Mouse (Mus musculus) lung, postnatal 4 days (tissue): ENCODE measurements around the gene Pdgfb.

ENCODE experiments used
- DNase-seq, 2 experiments: peaks; one replicate each; pipeline ENCODE4 v3.0.0; 2021

Gene Pdgfb

DNA sequence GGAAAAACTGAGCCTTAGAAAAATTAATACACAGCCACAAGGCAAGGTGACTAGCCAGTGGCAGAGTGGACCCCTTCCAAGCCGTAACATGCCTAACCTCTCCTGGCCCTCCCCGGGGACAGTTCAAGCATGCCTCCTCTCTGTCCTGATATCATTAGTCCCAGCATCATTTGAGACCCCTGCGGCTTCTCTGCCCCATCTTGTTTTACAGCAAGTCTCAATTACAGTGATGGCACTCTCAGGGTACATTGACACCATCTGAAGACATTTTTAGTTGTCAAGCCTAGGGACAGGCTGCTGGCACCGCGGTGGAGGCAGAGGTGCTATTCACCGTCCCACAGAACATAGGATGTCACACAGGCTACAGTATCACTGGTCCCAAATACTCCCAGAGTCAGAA, 6.3 kb downstream of the Pdgfb start:
- DNase-seq, result no peak

GRCm38 (mm10) chr15:80006156-80006555, 8.6 kb downstream of the Pdgfb start:
- DNase-seq, result peak in 1 of 2 experiments; percentile 49

- DNase-seq, result no peak
Observed at GRCm38 (mm10) chr15:80005436-80005835, 9.3 kb downstream of the Pdgfb start.

- peak; percentile 72 to 88 for DNase-seq
Observed at GRCm38 (mm10) chr15:80004644-80005340, 10.0 kb downstream of the Pdgfb start.

DNA sequence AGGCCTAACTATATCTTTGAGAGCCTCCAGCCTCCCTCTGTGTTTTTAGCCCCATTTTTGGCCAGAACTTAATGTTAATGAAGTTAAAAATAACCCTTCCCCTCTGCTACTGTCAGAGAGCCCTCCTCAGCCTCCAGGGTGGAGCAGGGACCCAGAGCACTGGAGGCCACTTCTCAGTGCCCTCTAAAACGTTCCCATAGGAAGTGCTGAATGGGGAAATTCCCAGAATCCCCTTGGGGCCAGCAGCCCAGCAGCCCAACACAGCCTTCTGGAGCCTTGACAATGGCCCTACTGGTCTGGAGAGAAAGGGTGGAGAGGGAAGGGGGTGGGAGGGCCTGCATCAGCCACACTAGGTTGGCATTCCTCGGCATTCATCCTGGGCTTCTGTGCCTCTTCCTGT, 11.2 kb downstream of the Pdgfb start:
- no peak for DNase-seq

- DNase-seq, result no peak
Observed at GRCm38 (mm10) chr15:80001601-80002000, 13.2 kb downstream of the Pdgfb start.

- peak; percentile 26 to 76 for DNase-seq
Observed at GRCm38 (mm10) chr15:80000694-80001093, 14.1 kb downstream of the Pdgfb start.

DNA sequence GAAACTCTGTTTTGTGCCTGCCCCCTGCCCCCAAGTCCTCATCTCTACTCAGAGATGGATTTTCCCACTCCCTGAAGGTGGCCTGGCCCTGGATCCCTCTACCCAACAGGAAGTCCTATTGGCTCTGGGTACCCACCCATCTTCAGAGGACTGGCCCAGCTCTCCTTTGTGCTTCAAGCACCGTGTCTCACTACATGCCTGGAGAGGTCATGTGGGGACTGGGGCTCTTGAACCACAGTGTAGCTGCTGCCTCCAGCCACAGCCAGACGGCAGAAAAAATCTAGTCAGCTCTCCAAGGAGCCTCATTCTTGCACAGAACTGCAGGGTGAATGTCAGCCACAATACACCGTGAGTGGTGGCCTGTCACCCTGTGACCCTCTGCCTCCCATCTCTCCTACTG, 16.8 kb downstream of the Pdgfb start:
- DNase-seq, result no peak

- DNase-seq, result no peak
Observed at GRCm38 (mm10) chr15:79996781-79997180, 18.0 kb downstream of the Pdgfb start.

GRCm38 (mm10) chr15:79995552-79995951, 19.2 kb downstream of the Pdgfb start:
- no peak for DNase-seq

DNA sequence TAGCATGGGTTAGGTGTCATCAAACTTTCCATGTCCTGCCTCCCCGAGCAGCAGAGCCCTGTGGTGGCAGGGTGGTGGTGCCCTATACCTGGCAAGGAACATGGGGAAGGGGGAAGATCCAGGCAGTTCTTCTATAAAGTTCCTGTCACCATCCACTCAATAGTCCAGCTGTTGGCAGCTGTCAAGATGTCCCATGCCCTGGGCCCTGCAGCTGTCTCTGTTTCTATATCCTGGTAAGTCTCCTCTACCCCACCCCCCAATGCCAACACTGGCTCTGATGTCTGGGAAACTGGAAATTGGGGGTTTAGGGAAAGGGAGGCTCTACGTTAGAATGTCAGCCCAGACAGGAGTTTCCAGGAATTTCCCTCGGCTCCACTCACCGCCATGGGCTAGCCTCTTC, 20.2 kb downstream of the Pdgfb start:
- DNase-seq, result no peak

DNA sequence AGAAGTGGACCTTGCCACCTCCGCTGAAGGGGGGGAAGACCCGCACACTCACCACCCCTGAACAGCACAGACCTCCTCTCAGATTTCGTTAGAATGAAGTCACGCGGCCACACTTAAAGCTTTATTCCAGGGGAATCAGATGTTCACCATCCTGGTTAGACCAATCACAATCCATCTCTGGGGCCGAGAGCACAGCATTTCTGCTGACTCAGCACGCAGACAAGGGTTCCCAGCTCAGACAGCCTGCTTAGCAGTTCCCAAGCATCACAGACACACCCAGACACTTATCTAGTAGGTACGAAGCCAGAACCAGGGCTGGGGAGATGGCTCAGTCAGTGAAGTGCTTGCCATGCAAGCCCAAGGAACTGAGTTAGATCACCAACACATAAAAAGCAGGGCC, 28.6 kb downstream of the Pdgfb start:
- DNase-seq, result no peak

- no peak for DNase-seq
Observed at GRCm38 (mm10) chr15:79985471-79985870, 29.3 kb downstream of the Pdgfb start.

DNA sequence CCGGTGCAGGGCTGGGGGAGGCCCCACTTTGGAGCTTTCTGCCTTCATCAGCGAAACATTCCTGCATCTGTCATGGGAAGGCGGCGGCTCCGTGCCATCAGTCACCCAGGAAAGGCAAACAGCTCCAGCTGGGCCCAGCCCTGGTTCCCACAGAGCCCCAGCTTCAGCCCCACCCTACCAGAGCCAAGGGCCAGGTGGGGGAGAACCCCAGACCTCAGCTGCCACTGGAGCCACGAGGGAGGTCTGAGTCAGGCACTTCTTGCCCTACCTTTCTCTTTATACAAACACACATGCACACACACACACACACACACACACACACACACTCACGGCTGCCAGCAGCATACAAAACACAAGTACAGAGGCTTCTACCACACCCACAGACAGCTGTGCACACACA, 30.6 kb downstream of the Pdgfb start:
- DNase-seq, result peak; percentile 54 to 84

- no peak for DNase-seq
Observed at GRCm38 (mm10) chr15:79980716-79981115, 34.1 kb downstream of the Pdgfb start.

DNA sequence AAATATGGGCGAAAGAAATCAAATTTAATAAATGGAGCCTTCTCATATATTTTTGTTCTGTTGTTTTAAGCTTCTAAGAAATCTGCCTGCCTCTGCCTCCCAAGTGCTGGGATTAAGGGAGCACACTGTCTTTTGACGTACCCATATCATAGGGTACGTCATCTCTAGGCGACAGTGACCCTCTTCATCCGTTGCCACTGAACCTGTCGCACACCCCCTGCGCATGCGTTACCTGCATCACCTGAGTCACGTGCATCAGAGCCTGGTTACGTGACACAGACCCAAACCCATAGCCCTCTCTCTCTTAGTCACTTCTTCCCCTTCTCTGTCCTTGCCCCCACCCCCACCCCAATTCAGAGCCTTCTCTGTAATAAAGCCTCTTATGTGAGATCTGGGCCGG, 42.6 kb downstream of the Pdgfb start:
- DNase-seq, result no peak

- DNase-seq, result no peak
Observed at GRCm38 (mm10) chr15:79970940-79971339, 43.8 kb downstream of the Pdgfb start, which contains the start of gene Cbx7. TSS of gene Cbx7 (minus strand) at chr15:79971119.

DNA sequence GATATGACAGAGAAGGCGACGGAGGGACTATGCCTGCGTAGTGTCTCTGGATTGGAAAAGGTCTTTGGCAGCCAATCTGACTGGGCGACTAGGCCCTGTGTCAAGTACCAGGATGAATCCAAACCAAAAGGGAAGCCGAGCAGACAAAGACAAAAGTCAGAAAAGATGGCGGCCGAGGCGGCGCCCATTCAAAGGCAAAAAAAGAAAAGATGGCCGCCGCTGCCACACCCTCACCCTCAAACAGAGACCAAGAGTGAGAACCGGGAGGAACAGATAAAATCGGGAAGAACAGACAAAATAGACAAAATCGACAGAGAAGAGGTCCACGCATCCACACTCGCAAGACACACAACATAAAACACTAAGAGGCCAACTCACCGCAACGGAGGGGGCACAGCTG, 44.3 kb downstream of the Pdgfb start:
- no peak for DNase-seq

DNA sequence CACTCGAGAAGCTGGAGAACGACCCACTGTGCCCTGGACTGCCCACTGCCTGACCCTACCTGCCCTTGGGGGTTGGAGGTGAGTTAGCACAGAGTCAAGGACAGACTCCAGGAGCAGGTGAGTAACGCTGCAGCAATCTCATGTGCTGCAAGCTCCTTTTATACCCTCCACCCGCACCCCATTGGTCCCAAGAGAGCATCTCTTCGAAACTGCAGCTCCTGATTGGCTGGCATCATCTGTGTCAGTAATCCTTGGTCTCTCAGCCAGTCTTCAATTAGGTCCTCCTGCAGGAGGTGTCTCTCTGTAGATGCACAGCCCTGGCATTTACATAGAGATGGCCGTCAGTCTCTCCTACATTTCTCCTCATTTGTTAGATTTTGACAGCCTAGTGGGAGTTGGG, 47.4 kb downstream of the Pdgfb start:
- no peak for DNase-seq

GRCm38 (mm10) chr15:79964376-79964775, 50.4 kb downstream of the Pdgfb start:
- no peak for DNase-seq

DNA sequence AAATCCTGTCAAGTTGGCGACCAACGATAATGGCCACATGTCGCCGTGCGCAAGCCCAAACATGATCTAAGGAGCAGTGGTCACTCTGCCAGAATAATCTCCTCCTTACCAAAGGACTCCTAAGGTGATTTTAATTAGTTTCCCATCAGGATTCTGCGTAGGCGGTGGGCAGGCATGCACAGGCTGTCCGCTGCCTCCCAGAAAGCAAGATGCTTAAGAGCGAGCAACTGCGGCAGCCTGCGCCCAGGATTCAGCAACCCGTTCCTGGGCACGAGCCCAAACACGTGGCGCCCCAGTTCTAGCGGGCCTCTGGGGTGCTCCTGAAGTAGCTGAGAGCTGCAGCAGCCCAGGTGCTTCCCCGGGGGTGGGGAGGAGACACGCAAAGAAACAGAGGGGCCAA, 52.1 kb downstream of the Pdgfb start:
- DNase-seq, result no peak

DNA sequence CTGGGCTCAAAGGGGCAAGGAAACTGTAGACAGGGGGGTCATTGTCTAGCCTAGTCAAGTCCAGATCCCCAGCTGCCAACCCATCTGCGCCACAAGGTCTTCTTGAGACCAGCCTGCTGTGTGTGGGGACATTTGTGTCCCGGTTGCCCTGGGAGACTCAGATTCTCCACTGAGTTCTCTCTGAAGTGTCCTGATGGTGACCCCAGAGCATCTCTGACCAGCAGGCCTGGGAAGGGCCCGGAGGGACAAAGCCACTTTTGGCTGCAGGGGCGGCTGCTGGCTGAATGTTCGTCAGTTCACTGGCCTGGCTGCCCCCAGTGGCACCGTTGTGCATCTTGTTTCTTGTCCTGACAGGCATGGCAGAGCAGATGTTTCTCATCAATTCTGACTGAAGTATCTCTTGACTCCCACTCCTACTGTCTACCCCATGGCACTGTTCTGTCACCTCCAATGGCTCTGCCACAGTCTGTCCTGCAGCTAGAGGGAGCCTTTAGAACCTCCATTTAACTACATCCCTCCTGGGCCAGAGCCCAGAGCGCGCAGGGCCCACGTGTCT, 53.3 kb downstream of the Pdgfb start:
- DNase-seq, result no peak

- DNase-seq, result peak in 1 of 2 experiments; percentile 10
Observed at GRCm38 (mm10) chr15:79958418-79958817, 56.4 kb downstream of the Pdgfb start.

GRCm38 (mm10) chr15:79956559-79956958, 58.2 kb downstream of the Pdgfb start:
- DNase-seq, result peak; percentile 55 to 85

GRCm38 (mm10) chr15:79953470-79953869, 61.3 kb downstream of the Pdgfb start:
- DNase-seq, result peak; percentile 45 to 65
